In genomic region chr8:108595721-108596495, GRCm38 (mm10) we compare ENCODE assay signal across 15 mouse cellular contexts.
DNase-seq lines count a peak whose midpoint lies in the region; ATAC-seq and TF ChIP-seq lines count a peak whose summit lies in the region.
"Had no signal": no experiment of that assay in that cellular context is flagged by ENCODE, and none has a peak within 500 bp of the region (broad histone marks: within the 10 kb centered on the region; RNA-seq: fewer than 3 reads in every experiment).

No protein-coding gene starts in this region.

- H3K9ac ChIP-seq in kidney, embryonic 14.5 days (ENCODE audit: low read depth, low read length): no peak overlapping the region
- H3K9ac ChIP-seq in forebrain, embryonic 13.5 days: no peak overlapping the region
- H3K9ac ChIP-seq: embryonic facial prominence, embryonic 15.5 days had no signal

- no peaks in the 10 kb centered on the region for H3K36me3 ChIP-seq in heart, embryonic 10.5 days
- H3K36me3 ChIP-seq in kidney, embryonic 14.5 days (ENCODE audit: control insufficient read depth, insufficient read depth, low read length): no peaks in the 10 kb centered on the region
- no peaks in the 10 kb centered on the region for H3K36me3 ChIP-seq in forebrain, embryonic 13.5 days (ENCODE audit: poor library complexity, severe bottlenecking)
- H3K36me3 ChIP-seq: embryonic facial prominence, embryonic 15.5 days; G1E had no signal

- peak overlapping the region; percentile 3; the same call in 1 of the 2 replicates for H3K27ac ChIP-seq in heart, embryonic 10.5 days
- H3K27ac ChIP-seq in kidney, embryonic 14.5 days (ENCODE audit: low read depth, low read length): 0 out of 2 replicates have a peak overlapping the region, but pooled peaks have one; percentile 8
- H3K27ac ChIP-seq in forebrain, embryonic 13.5 days: no peak overlapping the region
- H3K27ac ChIP-seq: embryonic facial prominence, embryonic 15.5 days; left cerebral cortex, adult 2 months had no signal

- no peak overlapping the region for H3K4me2 ChIP-seq in kidney, embryonic 14.5 days (replicated peaks; ENCODE audit: low read depth, low read length)
- H3K4me2 ChIP-seq in forebrain, embryonic 13.5 days: no peak overlapping the region
- H3K4me2 ChIP-seq: embryonic facial prominence, embryonic 15.5 days had no signal

- 79% methylated on average over 19 of the region's 19 CpGs for WGBS in heart, embryonic 10.5 days
- WGBS in kidney, embryonic 14.5 days: 76% methylated on average over 19 of the region's 19 CpGs
- WGBS in lung, adult 2 months: 44% methylated on average over 19 of the region's 19 CpGs
- 91% methylated on average over 19 of the region's 19 CpGs for WGBS in forebrain, embryonic 13.5 days

- peaks cover 18% of the 10 kb centered on the region for H3K4me1 ChIP-seq in heart, embryonic 10.5 days
- peaks cover 22% of the 10 kb centered on the region; the same call in 1 of the 2 replicates for H3K4me1 ChIP-seq in kidney, embryonic 14.5 days (ENCODE audit: control insufficient read depth, insufficient read depth, low read length)
- peaks cover 4% of the 10 kb centered on the region; the same call in 1 of the 2 replicates for H3K4me1 ChIP-seq in lung, adult 2 months (ENCODE audit: control insufficient read depth, insufficient read depth, low read length)
- peaks cover 16% of the 10 kb centered on the region for H3K4me1 ChIP-seq in forebrain, embryonic 13.5 days

- DNase-seq in adrenal gland, adult 8-10 months: peak; percentile 33
- no peak for DNase-seq in adrenal gland, adult 18-20 months (ENCODE audit: low spot score in 2 of 2)
- no peak for DNase-seq in heart, embryonic 10.5 days (ENCODE audit: low spot score)
- peak; percentile 14 for DNase-seq in lung, adult 2 months
- DNase-seq in frontal cortex, postnatal 25 days (ENCODE audit: low spot score in 2 of 2): no peak
- no peak for DNase-seq in frontal cortex, postnatal 36 days (ENCODE audit: low spot score in 2 of 2)
- DNase-seq: adrenal gland, postnatal 25 days; cerebellum, adult 8-10 months; retina, postnatal 1 day had no signal

- no peak for ATAC-seq in kidney, embryonic 14.5 days (ENCODE audit: low FRiP score, low TSS enrichment)
- ATAC-seq in forebrain, embryonic 13.5 days: no peak
- ATAC-seq: hindbrain, embryonic 16.5 days had no signal

- no peak for TF ChIP-seq CTCF in lung, adult 2 months (IDR thresholded peaks at IDR 0.05; ENCODE audit: insufficient read depth, low read length)

- H3K9me3 ChIP-seq in heart, embryonic 10.5 days: no peaks in the 10 kb centered on the region
- H3K9me3 ChIP-seq in kidney, embryonic 14.5 days (ENCODE audit: control insufficient read depth, low read length): no peaks in the 10 kb centered on the region
- no peaks in the 10 kb centered on the region for H3K9me3 ChIP-seq in forebrain, embryonic 13.5 days (replicated peaks)
- H3K9me3 ChIP-seq: embryonic facial prominence, embryonic 15.5 days had no signal

- H3K27me3 ChIP-seq in heart, embryonic 10.5 days (ENCODE audit: insufficient read depth, poor library complexity, severe bottlenecking): no peaks in the 10 kb centered on the region
- no peaks in the 10 kb centered on the region for H3K27me3 ChIP-seq in kidney, embryonic 14.5 days (ENCODE audit: control insufficient read depth, insufficient read depth, low read length)
- H3K27me3 ChIP-seq in forebrain, embryonic 13.5 days: no peaks in the 10 kb centered on the region
- H3K27me3 ChIP-seq: embryonic facial prominence, embryonic 15.5 days had no signal

- peak; percentile 22; the same call in 1 of the 2 replicates for TF ChIP-seq POLR2A in lung, adult 2 months (IDR thresholded peaks at IDR 0.05; ENCODE audit: borderline replicate concordance, extremely low read depth, low read depth, low read length)

- H3K4me3 ChIP-seq in heart, embryonic 10.5 days: no peak overlapping the region
- no peak overlapping the region for H3K4me3 ChIP-seq in kidney, embryonic 14.5 days (ENCODE audit: low read length)
- H3K4me3 ChIP-seq in lung, adult 2 months (replicated peaks; ENCODE audit: extremely low read depth, low read depth, low read length): peak overlapping the region; percentile 21
- no peak overlapping the region for H3K4me3 ChIP-seq in forebrain, embryonic 13.5 days
- H3K4me3 ChIP-seq: embryonic facial prominence, embryonic 15.5 days; left cerebral cortex, adult 2 months had no signal

Comparison
In these comparisons a context has a peak if more than half of its experiments do, and no peak if none do; other contexts are left out.
1. DNase-seq: peak in adrenal gland, adult 8-10 months (single experiment) and lung, adult 2 months (single experiment); none in adrenal gland, adult 18-20 months (0 of 2), heart, embryonic 10.5 days (single experiment), frontal cortex, postnatal 25 days (0 of 2) and frontal cortex, postnatal 36 days (0 of 2).